Mouse (Mus musculus): ENCODE data around the gene Wnt2b. TPM values are rescaled to one million over a fixed set of nuclear protein-coding genes. Genes with fewer than 3 reads are reported as not detected.
A peak's percentile ranks its signal among the peaks of the same experiment; 100 is the strongest.

The Wnt2b gene
- polyA plus RNA-seq, 1 experiment: not detected

DNA sequence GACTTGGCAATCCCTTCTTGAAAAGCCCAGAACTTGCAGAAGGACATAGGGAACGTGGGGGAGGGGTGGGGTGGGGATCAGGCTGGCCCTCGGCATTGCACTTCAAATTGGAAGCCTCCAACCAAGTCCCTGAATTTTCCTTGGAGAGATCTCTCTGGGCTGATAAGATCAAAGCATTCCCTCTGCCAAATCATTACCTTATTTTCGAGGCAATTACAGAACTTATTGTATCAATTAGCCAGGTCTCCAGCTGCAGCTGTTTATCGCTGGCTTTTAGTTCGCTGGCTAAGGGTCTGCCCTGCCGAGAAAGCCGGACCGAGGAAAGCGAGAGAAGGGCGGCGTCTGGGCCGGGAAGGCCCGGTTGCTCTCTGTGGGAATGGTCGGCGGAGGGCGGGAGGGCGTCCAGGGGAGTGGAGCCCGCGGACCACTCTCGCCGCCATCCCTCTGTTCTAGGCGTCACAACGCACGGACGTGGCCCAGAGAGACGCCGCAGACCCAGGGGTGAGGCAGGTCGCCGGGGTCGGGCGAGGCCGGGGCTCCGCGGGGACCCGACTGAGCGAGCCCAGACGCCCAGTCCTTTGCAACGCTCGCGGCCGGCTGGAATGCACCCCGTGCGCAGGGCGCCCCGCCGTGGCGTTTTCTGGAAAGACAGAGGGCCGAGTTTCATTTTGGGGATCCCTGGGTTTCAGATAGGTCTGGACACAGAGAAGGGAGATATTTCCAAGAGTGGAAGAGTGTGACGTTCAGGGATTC, 6.0 kb upstream of the Wnt2b start:
- H3K4me1 ChIP-seq (ENCODE audit: control insufficient read depth, insufficient read depth, low read length): 0 out of 2 replicates have a peak, but pooled peaks cover 4% of the 10 kb centered on the region
- no peak overlapping the region for H3K27ac ChIP-seq (ENCODE audit: insufficient read depth, low read depth, low read length)
- TF ChIP-seq POLR2A (IDR thresholded peaks at IDR 0.05; ENCODE audit: insufficient read depth, low read depth, low read length) (no peak), CTCF (IDR thresholded peaks at IDR 0.05; ENCODE audit: insufficient read depth, low read depth, low read length) (no peak; the same call in none of the 2 replicates)
- WGBS: 2% methylated on average over 49 of the region's 49 CpGs
- H3K4me3 ChIP-seq (ENCODE audit: insufficient read depth, low read depth, low read length): peak overlapping the region; percentile 91

DNA sequence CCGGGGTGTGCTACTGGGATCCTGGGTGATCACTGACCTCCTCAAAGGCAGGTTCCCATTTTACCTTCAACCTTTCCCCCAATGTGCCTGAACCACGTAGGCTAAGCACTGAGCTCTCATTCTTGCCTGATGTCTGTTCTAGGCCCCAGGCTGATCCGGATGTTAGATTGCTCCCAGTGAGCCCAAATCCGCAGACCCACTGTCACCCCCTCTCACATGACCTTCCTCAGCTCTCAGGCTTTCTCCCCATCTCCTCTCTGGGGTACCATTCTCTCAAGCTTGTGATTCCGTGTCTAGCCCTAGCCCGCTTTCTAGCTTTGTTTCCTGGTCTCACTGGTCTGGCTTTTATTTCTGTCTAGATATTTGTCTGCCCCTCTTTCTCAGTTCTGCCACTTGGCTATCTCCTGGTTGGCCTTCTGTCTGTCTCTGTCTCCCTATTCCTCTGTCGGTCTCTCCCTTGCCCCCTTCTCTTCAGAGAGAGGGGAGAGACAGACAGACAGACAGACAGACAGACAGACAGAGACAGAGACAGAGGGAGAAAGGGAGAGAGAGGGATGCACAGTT, 4.4 kb upstream of the Wnt2b start:
- 93% methylated on average over 7 of the region's 7 CpGs for WGBS
- Histone ChIP-seq H3K27ac (ENCODE audit: insufficient read depth, low read depth, low read length) (no peak overlapping the region), H3K4me1 (ENCODE audit: control insufficient read depth, insufficient read depth, low read length) (peaks cover 17% of the 10 kb centered on the region), H3K4me3 (ENCODE audit: insufficient read depth, low read depth, low read length) (no peak overlapping the region)
- TF ChIP-seq CTCF (IDR thresholded peaks at IDR 0.05; ENCODE audit: insufficient read depth, low read depth, low read length) (no peak), POLR2A (IDR thresholded peaks at IDR 0.05; ENCODE audit: insufficient read depth, low read depth, low read length) (no peak)

DNA sequence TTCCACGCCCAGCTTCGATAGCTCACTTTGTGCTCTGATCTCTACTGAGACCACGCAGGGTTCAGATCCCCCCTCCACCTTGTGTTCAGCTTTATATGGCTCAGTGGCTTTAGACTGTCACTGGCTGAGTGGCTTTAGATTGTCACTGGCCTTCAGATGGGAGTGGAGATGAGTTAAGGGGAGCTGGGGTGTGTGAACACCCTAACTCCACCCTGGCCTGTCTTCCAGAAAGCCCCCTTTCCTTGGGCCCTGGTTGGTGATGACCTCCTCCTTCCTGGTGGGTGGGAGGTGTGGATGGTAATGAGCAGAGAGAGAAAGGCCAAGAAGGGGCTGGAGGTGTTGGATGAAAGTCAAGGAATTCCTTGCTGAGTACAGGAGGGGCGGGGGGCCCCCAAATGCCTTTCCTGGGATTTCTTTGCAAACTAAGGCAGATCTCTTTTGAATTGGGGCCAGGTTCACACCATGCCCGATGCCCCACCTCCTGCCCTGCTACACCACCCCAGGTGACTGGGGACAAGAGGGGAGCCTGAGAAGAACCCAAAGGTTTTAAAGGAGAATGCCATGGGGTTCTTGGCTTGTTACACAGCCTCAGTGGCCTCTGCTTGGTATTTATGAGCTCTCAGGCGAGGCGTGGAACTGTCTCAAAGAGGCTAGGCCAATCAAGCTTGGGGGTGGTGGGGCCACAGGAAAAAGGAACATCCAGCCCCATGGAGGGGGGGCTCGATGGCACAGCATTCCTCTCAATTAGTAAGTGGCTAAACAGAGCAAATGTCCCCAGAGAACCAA, 3.5 kb upstream of the Wnt2b start:
- Histone ChIP-seq H3K4me1 (ENCODE audit: control insufficient read depth, insufficient read depth, low read length) (peaks cover 17% of the 10 kb centered on the region), H3K27ac (ENCODE audit: insufficient read depth, low read depth, low read length) (no peak overlapping the region), H3K4me3 (ENCODE audit: insufficient read depth, low read depth, low read length) (no peak overlapping the region)
- 83% methylated on average over 8 of the region's 8 CpGs for WGBS
- TF ChIP-seq POLR2A (IDR thresholded peaks at IDR 0.05; ENCODE audit: insufficient read depth, low read depth, low read length) (no peak), CTCF (IDR thresholded peaks at IDR 0.05; ENCODE audit: insufficient read depth, low read depth, low read length) (no peak)

DNA sequence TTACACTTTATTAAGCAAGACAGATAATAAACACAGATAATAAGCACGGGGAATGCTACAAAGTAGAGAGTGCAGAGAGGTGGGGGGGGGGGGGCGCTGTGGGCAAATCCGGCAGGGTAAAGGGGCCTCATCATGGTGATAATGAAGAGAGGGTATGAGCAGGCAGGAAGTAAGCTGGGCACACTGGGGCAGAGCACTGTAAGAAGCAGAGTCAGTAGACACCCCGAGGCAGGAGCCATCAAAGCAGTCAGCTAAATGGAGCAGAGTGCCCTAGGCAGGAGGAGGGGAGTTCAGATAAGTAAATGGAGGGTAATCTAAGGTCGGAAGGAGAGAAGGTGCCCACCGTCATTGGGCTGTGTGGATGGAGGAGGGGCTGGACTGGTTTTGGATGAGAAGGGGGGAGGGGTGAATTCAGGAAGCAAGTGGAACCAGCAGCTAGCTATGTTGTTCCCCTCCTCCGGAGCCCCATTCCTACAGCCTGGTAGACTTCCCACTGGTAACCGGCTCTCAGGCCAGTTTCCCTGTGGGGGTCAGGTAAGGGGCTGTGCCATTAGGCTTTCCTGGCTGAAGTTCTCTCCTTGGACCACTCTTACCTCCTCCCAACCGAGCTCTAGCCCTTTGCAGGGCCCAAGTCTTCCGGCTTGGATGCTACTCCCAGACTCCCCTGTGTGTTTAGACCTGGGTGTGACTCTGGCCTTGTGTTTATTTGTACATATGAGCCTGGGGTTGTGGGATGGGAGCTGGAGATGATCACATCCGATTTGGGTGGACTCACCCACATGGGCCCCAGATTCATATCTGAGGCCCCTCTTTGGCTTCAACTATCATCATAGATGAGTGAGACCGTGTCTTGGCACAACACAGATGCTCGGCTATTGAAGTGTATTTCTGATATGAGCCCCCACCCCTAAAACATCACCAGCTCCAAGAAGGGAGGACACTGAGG, 1.9 kb upstream of the Wnt2b start:
- H3K27ac ChIP-seq (ENCODE audit: insufficient read depth, low read depth, low read length): no peak overlapping the region
- WGBS: 52% methylated on average over 13 of the region's 13 CpGs
- no peak overlapping the region for H3K4me3 ChIP-seq (ENCODE audit: insufficient read depth, low read depth, low read length)
- TF ChIP-seq CTCF (IDR thresholded peaks at IDR 0.05; ENCODE audit: insufficient read depth, low read depth, low read length) (no peak), POLR2A (IDR thresholded peaks at IDR 0.05; ENCODE audit: insufficient read depth, low read depth, low read length) (no peak)
- H3K4me1 ChIP-seq (ENCODE audit: control insufficient read depth, insufficient read depth, low read length): peaks cover 17% of the 10 kb centered on the region

DNA sequence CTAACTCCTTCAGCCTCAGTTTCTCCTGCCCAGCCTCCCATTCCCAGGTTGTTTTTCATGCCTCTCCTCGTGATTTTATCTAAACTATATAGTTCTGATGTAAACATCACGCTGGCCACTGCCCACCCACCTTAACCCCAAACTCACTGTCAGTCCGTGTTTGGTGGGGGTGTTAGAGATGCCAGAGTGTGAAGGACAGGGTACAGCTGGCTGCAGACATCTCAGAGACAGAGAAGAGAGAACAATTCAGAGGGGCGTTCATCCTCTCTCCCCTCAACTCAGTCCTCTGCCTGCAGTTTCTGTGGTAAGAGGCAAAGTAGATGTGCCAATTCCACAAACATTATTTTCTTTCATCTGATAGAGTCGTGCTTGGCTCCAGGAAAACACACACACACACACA, 1.1 kb upstream of the Wnt2b start:
- 21% methylated on average over 5 of the region's 5 CpGs for WGBS
- Histone ChIP-seq H3K27ac (ENCODE audit: insufficient read depth, low read depth, low read length) (no peak overlapping the region), H3K4me1 (ENCODE audit: control insufficient read depth, insufficient read depth, low read length) (peaks cover 17% of the 10 kb centered on the region), H3K4me3 (ENCODE audit: insufficient read depth, low read depth, low read length) (no peak overlapping the region)
- TF ChIP-seq POLR2A (IDR thresholded peaks at IDR 0.05; ENCODE audit: insufficient read depth, low read depth, low read length): no peak
- TF ChIP-seq CTCF (IDR thresholded peaks at IDR 0.05; ENCODE audit: insufficient read depth, low read depth, low read length): no peak

DNA sequence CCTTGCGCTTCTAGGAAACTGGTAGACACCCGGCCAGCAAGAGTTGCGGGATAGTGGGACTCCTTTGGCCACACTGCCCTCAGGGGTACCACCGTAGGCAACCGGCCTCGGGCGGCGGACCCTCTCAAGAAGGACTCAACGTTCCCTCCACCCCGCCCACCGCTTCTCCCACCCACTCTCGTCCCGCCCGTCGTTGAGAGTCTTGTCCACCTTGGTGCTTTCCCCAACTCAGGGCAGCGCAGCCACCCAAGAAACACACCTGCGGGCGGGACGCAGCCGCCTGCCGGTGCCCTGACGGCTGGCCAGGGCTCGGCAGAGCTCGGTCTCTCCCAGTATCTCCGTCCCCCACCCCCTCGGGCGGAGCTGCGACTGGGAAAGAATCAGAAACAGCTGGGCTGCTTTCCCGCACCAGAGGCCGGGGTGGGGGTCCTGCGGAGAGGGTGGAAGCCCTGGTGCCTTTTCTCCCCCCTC, 455 bp upstream of the Wnt2b start:
- Histone ChIP-seq H3K27ac (ENCODE audit: insufficient read depth, low read depth, low read length) (no peak overlapping the region), H3K4me3 (ENCODE audit: insufficient read depth, low read depth, low read length) (peak overlapping the region; percentile 40), H3K4me1 (ENCODE audit: control insufficient read depth, insufficient read depth, low read length) (peaks cover 14% of the 10 kb centered on the region)
- TF ChIP-seq CTCF (IDR thresholded peaks at IDR 0.05; ENCODE audit: insufficient read depth, low read depth, low read length) (no peak), POLR2A (IDR thresholded peaks at IDR 0.05; ENCODE audit: insufficient read depth, low read depth, low read length) (no peak)
- 1% methylated on average over 31 of the region's 31 CpGs for WGBS

DNA sequence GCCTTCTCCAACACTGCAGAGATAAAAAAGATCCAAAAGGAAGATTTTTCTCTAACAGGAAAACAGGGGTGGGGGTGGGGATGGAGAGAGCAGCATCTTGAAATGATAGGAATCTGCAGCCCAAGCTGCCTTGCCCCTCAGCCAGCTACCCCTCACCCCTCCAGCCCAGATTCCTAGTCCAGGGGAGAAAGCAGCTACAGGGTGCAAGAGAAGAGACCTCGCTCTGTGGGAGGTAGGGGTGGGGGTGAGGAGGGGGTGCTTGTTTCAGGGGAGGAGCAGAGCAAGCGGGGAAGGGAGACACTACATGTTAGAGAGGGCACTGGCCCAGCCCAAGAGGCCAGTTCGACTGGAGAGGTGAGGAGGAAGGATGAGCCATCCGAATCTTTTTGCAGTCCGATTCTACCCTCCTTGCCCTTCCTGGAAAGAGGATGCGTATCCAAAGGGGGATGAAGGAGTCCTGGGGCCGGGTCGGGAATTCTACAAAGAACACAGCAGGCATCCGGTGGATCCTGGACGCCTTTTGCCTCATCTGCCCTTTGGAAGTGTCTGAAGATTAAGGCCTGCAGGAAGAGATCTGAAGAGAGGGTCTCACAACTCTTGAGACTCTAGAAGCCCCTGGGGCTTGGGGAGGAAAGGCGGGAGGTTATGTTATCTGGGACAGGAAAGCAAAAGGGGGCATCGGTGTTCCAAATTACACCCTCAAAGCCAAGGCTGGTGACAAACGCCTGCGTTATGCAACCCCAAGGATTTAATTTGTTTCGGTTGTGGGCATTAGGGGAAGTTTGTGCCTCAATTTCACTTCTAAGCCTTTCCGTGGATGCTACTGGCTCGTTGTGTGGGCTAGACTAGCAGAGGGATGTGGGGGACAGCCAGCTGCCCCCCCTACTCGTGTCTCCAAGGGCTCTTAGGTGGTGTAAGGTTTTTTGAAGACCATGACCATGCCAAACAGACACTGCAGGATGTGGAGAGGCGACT, 1.4 kb downstream of the Wnt2b start:
- TF ChIP-seq CTCF (IDR thresholded peaks at IDR 0.05; ENCODE audit: insufficient read depth, low read depth, low read length) (no peak), POLR2A (IDR thresholded peaks at IDR 0.05; ENCODE audit: insufficient read depth, low read depth, low read length) (no peak)
- 46% methylated on average over 19 of the region's 19 CpGs for WGBS
- Histone ChIP-seq H3K4me1 (ENCODE audit: control insufficient read depth, insufficient read depth, low read length) (peaks cover 14% of the 10 kb centered on the region), H3K4me3 (ENCODE audit: insufficient read depth, low read depth, low read length) (no peak overlapping the region), H3K27ac (ENCODE audit: insufficient read depth, low read depth, low read length) (no peak overlapping the region)

Data from olfactory bulb, adult 2 months (tissue).